Mouse (Mus musculus): Measurements from ENCODE around the gene Klf15.

The Klf15 gene

DNA sequence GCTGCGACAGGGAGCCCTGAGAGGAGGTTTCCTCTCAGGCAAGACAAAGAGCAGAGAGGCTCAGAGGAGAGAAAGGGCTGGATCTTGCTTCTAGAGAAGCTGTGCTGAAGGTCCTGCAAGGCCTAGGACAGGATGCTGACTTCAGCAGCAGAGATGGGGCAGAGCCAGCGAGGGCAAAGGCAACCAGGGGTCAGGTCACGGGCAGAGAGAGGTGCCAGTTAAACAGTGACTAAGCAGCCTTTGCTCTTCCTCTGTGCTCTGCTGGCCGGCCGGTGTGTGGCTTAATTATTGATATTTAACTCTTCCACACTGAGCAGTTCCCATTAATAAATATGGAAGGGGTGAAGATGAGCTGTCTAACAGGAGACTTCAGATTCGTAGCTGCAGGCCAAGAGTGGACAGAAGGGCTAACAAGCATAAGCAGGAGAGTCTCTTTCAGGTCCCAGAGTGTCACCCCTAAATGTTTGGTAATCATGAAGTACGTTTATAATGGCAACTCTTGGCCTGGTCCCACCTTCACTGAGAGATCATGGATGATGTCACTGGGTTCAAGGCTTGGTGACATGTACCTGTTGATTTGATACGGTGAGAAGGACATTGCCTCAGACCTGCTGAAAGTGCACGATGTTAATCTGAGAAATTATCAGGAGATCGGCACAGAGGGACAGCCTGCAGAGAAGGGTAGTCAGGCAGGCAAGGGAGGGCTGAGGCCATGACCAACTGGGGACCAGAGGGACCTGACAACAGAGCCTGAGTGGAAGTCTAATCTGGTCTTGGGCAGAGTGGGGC, 29.8 kb downstream of the Klf15 start:
- in situ Hi-C loops (cut with MboI, MseI), result no loop called here

DNA sequence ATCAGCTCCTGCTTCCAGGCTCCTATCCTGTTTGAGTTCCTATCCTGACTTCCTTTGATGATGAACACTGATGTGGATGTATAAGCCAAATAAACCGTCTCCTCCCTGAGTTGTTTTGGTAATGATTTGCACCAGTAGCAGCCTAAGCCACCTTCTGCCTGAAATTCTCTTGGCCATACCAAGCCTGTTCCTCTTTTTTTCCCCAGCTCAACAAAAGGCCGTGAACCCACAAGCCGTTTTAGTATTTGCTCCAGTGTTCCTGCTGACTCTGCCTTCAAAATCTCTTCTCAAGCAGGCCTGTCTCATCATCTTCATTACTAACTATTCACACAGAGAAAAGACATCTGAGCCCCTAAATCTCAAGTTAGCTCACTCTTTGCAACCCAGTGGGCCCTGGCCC, 31.8 kb downstream of the Klf15 start:
- in situ Hi-C loops (cut with MboI, MseI), result no loop called here

DNA sequence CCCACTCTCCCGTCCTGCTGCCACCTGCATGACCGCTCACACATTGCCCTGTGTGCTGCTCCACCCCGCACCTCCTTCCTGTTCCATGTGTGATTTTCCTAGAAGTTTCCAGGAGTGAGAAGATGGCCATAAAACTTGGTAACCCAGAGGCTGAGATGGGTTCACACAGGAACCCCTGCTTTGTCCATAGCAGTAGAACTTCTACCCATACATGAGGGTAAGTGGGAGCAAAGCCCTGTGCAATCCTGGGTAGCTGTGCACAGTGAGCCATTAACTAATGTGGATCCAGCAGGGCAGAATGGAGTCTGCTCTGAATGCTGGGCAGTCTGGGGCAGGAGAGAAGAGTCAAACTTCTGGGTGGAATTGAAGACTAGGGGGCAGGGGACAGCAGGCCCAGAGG, 32.2 kb downstream of the Klf15 start:
- in situ Hi-C loops (cut with MboI, MseI), result no loop called here

DNA sequence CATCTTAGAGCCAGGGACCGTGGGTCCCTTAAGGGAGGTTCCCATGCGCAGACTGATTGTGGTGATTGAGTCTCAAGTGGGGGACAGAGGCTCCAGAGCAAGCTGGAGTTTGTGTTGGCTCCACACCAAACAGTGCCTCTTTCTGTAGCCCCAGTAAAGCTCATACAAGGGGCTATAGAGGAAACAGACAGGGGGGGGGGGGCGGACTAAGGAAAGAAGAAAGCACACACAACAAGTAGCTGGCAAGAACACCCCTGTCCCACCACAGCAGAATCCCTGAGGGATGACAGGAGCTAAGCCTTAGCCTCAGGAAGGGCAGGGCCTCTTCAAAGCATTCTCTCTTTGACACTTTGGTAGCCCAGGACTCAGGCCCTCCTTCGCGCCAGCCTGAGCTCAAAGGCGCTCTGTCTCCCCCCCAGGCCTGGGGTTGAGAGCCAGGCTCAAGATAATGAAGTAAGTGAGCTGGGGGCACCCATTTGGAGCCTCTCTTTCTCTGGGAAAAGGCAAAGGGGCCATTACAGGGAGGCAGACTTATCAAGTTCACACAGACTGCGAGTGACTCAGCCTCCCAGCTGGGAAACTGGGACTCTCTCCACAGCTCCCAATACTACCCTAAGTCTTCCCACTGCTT, 33.0 kb downstream of the Klf15 start:
- in situ Hi-C loops (cut with MboI, MseI), result no loop called here

DNA sequence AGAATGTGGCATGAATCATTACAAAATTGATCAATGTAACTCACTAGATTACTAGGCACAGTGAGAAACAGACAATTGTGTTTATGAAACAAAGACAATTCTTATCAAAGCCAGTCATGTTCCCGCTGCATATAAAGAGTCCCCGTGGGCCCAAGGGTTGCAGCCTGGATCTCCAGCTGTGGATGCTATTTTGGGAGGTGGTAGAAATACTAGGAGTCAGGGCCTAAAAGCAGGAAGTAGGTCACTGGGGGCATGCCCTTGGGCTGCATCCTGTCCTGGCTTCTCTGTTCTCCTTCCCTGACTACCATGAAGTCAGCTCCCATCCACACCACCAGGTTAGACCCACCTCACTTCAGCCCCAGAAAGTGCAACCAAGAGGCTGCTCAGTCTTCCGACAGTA, 33.8 kb downstream of the Klf15 start:
- in situ Hi-C loops (cut with MboI, MseI), result no loop called here

DNA sequence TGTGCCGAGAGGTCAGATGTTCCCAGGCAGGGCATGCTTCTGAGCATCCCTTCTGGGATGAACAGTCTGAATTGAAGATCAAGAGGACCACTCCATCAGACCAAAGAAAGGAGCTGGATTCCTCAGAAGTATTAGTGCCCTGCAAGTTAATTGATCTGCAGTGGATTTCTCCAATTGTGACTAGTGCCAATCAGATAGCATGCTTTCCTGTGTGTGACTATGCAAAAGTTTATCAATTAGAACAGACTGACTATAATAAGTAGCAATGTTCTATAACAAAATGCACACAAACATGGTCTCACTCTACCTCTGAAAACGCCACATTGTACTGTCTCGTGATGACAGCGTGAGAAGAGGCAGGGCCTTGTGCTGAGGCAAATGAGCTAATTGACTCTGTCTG, 37.1 kb downstream of the Klf15 start:
- in situ Hi-C loops (cut with MboI, MseI), result no loop called here

DNA sequence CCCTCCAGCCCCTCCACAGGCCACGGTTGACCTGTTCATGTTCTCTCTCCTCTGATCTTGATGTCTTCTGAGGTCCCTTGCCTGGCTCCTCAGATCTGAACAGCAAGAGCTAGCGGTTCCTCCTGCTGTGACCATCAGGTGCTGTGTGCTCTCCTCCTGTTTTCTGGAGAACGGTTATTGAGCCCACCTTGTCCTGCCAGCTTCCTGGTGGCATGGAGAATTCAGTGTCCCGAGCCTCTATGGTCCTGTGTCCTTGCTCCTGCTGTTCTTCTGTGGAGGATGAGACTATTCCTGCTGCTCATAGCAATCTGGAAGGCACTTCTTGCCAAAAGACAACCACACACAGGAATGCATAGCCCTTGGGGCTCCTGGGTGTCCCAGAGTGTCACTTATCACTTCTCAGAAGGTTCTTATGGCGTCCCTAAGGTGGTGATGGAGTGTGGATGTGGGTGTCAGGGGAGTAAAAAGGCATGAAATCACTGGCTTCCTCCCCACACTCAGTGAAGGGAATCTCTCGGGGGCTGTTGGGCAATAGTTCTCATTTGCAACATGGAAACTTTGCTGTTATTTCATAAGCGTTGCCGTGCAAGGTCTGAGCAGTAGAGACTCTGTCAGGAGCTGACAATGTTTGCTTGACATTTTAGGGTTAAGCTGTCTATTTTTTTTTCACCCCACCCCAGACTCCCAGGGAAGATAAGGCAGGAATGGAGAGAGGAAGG, 39.0 kb downstream of the Klf15 start:
- in situ Hi-C loops (cut with MboI, MseI), result no loop called here

DNA sequence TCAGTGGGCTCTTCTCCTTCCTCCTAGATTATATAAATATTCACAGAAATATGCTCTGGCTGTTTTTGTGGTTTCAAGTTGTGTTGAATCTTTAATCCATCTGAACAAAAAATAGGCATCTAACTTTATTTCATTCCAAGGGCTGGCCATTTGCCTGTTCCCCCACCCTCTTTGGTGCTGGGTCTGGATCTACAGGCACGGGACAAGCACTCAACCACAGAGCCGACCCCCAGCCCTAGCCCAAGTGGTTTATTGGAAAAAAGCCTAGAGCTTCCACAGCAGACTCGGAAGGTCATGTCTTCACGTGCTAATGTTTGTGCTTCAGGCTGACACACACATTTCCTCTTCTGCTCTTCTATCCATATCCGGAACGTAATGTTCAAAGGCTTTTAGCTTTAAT, 43.5 kb downstream of the Klf15 start:
- in situ Hi-C loops (cut with MboI, MseI), result no loop called here

DNA sequence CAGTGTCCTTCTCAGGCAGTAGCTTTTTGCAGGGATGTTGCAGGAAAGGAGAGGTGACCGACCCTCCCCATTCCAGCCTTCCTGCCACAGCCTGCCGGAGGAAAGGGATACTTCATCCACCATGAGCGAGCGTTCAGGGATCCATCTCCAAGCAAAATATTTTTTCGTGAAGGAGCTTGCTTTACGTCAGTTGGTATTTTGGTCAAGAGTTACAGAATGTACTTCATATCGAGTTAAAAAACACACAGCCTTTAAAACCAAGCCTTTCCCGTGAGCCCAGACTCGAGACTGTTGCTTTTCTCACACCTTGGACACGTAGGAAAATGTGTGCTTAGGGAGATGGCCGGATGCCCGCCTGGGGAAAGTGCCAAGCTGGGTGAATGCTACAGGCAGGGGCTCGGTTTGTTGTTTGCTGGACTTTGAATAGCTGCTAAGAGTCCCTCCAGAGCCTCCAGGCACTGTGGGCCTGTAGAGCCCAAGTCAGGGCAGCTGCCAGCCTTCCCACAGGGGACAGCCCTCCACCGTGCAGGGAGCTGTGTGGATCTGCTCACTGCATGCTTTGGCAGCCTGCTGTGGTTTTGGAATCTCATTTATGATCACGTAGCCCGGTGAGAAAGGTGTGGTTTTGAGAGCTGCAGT, 44.4 kb downstream of the Klf15 start:
- in situ Hi-C loops (cut with MboI, MseI), result no loop called here

DNA sequence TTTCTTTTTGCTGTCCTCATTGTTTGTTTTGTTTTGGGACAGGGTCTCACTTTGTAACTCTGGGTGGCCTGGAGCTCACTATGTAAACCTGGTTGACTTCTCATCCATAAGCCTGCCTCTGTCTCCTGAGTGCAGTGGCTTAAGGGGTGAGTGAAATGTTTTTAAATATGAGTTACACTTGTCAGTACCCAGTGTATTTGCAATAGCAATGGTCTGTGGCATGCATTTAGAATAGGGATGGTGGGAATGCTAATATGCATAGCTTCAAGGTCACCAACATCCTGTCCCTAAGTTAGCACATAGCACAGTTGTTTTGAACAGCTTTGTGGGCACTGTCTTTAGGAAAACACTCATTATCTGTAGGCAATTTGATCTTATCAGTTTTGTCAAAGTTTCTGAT, 45.1 kb downstream of the Klf15 start:
- in situ Hi-C loops (cut with MboI, MseI), result no loop called here

DNA sequence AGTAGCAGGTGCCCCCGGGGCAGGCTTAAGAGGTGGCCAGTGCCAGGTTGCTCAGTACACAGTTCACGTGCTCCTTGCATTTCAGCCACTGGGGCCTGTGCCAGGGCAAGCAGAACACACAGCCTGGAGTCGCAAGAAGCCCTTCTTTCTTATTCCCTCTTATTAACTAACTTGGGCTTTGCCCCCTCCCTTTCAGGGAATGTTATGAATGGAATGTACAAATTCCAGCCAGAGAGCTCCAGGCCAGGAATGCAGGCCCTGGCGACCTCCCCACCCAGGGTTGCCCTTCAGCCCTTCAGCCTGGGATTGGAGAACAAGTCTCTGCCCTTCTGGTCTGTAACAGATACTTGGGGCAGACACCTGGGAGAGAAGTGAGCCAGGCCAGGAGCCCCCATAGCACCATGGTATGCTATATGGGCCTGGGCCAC, 45.8 kb downstream of the Klf15 start:
- in situ Hi-C loops (cut with MboI, MseI), result no loop called here

DNA sequence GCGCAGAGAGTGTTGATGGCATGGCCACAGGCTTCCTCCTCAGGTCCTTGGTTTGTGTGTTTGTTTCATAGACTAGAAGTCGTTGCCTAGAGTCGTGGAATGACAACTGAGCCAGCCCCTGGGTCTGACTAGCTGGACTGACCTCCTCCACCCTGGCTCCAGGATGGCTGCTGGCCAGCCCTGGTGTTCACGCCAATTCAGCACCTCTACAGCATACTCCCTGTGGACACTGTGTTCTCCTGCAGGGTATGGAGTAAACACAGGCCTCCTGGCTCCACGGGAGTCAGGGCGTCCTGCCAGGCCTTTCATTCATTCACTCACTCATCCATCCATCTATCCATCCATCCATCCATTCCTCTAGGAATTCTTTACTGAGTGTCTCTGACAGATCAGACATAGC, 46.7 kb downstream of the Klf15 start:
- in situ Hi-C loops (cut with MboI, MseI), result no loop called here

DNA sequence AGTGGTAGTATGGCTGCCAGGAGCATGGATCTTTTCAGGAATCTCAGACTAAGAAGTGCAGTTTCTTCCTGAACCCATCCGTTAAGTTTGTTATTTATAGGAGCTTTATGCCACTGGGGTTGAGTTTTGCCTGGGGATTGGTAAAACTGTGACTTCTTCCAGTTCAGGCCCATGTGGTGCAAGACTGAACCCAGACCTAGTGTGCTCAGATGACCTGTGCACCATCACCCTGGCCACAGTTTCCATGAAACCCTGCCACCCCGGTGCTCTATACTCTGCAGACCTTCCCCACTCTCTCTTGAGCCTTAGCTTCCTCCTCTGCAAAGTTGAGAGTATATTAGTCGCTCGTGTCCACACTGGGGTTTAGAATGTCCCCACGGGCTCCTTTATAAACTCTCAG, 50.0 kb downstream of the Klf15 start:
- in situ Hi-C loops (cut with MboI, MseI), result no loop called here

DNA sequence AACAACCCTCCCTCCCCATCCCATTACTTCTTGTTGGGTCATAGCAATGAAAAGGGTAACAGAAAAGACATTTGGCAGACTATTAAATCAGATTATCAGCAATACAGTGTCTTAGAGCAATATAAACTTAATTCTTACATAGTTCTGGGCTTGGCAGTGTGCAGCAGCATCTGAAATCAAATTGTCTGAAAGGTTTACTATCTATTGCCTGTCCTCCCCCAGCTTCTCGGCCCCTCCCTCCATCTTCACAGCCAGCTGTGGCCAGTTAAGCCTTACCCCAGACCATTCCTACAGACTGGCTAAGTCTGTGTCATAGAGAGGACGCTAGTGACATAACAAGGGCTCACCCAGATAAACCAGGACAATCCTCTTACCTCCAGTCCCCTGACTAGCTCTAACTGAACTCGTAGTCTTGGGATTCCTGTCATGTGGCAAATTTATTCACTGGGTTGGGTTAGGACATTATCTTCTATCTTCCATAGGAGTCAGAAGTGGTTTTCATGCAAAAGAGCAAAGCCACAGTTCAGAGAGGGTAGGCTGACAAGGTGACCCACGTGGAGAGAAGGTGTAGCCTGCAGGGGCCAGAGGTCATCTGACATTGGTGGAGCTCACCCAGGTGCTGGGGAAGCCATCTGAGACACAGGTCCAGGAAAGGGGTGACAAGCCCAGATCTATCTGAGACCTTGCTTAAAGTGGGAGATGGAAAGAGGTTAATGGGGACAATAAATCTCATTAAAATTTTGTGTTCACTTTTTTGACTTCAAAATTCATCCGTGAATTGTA, 50.9 kb downstream of the Klf15 start:
- in situ Hi-C loops (cut with MboI, MseI), result no loop called here

DNA sequence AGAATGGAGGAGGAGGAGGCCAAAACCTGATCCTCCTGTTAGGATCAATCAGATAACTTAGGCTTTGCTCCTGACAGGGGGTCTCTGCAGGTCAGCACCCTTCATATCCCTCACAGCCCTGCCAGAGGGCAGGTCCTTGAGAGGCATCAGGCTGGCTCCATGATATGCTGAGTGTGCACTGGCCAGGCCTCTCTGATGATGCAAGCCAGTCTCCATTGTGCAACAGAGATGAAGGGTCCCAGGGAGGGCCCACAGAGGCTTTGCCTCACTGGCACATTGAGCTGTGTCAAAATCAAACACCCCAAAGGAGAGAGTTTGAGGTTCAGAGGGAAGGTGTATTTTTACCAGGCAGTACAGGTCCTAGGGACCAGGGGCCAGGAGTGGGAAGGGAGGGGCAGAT, 52.0 kb downstream of the Klf15 start:
- in situ Hi-C loops (cut with MboI, MseI), result no loop called here

DNA sequence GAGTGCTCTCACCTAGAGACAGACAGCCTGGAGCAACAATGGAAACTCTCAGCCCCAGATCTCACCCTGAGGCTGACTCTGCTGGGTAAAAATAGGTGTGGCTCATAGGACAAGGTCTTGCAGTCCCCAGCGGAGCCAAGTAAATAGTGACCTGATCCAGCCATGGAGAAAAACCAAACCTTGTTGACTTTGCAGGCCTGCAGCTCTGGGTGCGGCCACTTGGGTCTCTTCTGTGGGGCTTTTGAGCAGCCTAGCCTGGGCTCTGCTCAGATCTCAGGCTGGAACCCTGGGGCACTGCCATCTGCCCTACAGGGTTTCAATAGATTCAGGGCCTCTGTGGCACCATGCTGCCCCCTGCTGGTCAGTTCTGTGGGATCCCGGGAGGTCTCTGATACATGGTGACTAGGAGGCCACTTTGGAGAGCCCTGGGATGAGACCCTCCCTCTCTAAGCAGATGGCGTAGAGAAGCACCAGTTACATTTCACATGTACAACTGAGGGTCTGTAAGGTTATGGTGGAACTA, 52.6 kb downstream of the Klf15 start:
- in situ Hi-C loops (cut with MboI, MseI), result no loop called here

DNA sequence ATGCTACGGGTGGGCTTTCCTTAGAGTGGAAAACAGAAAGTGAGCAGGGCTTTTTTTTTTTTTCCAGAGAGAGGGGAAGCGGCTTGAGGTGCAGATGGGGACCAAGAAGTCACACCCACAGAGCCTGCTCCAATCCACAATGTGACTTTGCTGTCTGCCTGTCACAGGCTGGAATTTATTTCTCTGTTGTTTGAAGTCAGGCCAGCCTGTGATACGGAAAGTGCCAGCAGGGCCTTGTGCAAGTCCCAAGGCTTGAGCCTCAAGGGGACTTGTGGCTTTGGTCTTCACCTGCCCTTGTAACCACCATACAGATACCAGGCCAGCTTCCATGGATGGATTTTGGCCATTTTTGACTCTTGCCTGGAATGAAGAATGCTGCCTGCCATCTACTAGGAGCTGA, 56.5 kb downstream of the Klf15 start:
- in situ Hi-C loops (cut with MboI, MseI), result no loop called here

DNA sequence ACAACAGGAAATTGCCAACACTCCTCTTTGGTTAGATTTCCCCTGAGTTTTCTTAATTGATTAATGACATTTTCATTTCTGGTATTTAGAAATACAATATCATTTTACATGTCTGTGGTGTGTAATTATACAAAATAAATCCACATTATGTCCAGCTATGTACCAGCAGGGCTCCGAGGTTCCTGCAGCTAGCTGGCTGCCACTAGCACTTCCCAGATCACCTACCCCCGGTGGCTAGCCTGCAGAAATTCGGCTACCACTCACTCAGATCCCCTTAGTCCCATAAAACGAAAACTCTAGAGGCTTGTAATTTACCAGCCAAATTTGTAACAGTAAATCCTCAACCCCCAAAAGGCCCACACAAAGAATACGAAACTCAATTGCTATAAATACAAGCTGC, 57.0 kb downstream of the Klf15 start:
- in situ Hi-C loops (cut with MboI, MseI), result no loop called here
